Mouse (Mus musculus): ENCODE data around the gene Sgf29.
"Not testable (repeated sequence)": the region's sequence is repeated elsewhere in the genome, so short reads cannot be mapped to it uniquely, and the experiment has no call there.

Gene Sgf29

GRCm38 (mm10) chr7:126679683-126680082, 30.6 kb downstream of the Sgf29 start:
- DNase-seq (ENCODE audit: low spot score in 2 of 2): no peak

DNA sequence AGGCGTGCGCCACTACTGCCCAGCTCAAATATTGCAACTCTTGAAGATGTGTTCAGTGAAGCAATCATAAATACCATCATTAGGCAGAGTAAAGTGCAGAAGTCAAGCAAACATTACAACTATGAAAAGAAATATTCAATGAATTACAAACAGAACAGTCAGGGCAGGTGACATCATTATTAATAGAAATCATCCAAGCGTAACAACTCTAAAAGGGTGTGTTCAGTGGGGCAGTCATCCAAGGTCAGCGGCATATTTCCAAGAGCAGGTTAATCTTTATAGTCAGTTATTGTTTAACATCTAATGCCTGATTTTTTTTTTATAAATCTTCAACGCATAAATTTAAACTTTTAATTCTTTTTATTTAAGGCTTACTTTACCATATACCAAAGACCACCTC, 32.1 kb downstream of the Sgf29 start:
- DNase-seq (ENCODE audit: low spot score in 2 of 2): no peak

- DNase-seq (ENCODE audit: low spot score in 2 of 2): not testable (repeated sequence)
Measured at GRCm38 (mm10) chr7:126688156-126688555, 39.0 kb downstream of the Sgf29 start.

GRCm38 (mm10) chr7:126689021-126689420, 39.9 kb downstream of the Sgf29 start:
- DNase-seq (ENCODE audit: low spot score in 2 of 2): no peak

GRCm38 (mm10) chr7:126690737-126691136, 41.6 kb downstream of the Sgf29 start:
- no peak for DNase-seq (ENCODE audit: low spot score in 2 of 2)

GRCm38 (mm10) chr7:126691676-126692075, 42.6 kb downstream of the Sgf29 start:
- DNase-seq (ENCODE audit: low spot score in 2 of 2): no peak

GRCm38 (mm10) chr7:126692426-126692825, 43.3 kb downstream of the Sgf29 start:
- no peak for DNase-seq (ENCODE audit: low spot score in 2 of 2)

DNA sequence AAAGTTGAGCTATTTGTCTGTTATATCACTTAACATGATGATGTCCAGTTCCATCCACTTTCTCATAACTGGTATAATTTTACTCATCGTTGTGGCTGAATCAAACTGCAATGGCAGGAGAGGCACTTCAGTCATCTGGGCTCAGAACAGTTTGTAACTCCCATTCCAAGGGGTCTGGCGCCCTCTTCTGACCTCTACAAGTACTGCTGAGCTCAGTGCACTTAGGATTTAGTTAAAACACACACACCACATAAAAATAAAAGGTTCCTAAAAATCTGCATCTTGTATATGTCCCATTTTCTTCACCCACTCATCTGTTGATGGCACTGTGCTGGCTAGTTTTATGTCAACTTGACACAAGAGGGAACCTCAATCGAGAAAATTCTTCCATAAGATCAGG, 44.1 kb downstream of the Sgf29 start:
- peak; percentile 67 to 74 for DNase-seq (ENCODE audit: low spot score in 2 of 2)

DNA sequence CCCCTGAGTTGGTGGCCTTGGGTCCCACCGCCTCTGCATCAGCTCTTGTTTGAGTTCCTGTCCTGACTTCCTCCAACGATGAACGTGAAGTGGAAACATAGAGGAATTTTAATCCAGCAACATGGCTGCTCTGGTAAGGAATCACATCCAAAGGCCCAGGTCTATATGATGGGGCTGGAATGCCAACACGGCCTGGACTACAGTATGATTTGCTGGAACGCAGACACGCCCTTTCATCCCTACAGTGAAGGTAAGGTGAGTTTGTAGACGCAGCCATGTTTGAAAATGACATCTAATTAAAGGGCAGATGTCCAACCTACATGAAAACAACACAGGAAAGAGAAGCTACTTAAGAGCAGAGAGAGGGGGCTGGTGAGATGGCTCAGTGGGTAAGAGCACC, 44.7 kb downstream of the Sgf29 start:
- DNase-seq (ENCODE audit: low spot score in 2 of 2): no peak

- DNase-seq (ENCODE audit: low spot score in 2 of 2): no peak
Measured at GRCm38 (mm10) chr7:126694441-126695051, 45.4 kb downstream of the Sgf29 start.

DNA sequence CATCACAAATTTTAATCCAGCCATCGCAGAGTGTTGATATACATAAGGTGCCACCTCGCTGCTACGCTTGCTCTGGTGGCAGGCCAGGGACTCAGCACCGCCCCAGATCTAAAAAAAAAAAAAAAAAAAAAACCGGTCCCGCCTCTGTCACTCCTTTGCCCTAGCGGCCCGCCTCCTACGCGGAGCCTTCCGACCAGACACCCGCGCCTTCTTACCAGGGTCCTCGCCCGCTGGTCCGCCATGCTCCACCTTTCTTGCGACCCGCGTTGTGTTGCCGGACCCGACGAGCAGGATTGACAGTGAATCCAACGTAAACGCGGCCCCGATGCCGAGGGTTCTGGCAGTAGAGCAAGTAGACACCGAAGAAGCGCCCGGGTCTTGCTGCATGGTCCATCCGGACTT, 46.1 kb downstream of the Sgf29 start, which contains the start of gene Bola2:
Gene Bola2 (plus strand): TSS at position 192 of the 402 bp plus-strand sequence.
- DNase-seq (ENCODE audit: low spot score in 2 of 2): no peak

DNA sequence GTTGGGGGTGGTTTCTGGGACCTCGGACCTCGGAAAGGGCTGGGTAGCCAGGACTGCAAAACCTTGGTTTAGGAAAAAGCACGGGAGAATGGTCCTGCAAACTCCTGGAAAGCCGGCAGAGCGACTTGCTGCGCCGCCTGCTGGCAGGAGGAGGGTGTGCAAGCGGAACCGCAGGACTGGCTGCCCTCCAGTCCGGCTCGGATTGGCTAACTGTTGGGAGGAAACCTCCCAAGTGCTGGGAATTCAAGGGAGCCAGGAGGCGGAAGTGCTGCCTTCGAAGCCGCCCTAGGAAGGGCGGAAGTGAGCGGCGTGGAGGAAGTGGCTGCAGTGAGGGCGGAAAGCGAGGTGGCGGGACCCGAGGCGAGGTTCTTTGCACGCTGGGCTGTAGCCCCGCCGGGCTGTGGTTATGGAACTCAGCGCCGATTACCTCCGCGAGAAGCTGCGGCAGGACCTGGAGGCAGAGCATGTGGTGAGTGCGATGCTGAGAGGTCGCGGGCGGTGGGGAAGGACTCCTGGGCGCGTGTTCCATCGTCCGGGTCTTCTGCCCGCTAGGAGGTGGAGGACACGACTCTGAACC, 46.6 kb downstream of the Sgf29 start, which contains the start of gene Slx1b:
Gene Slx1b (minus strand): TSS at position 154 of the 577 bp plus-strand sequence.
- DNase-seq (ENCODE audit: low spot score in 2 of 2): peak; percentile 84 to 90

GRCm38 (mm10) chr7:126696303-126696702, 47.2 kb downstream of the Sgf29 start:
- DNase-seq (ENCODE audit: low spot score in 2 of 2): no peak

DNA sequence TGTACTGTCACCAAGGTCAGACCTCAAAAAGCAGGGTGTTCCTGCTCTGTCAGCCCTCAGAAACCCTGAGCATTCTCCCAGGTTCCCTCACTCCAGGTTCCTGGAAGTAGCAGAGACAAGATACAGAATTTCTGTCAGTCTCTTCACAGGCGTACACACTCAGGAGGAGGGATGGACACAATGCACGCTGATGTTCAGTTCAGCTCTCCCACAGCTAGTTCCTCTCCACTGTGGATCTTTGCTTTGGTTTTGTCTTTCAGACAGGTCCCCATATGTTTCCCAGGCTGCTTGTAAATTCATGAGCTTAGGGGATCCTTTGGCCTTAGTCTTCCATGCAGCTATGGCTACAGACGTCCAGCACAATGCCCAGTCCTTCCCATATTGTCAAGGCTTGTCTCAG, 47.8 kb downstream of the Sgf29 start:
- DNase-seq (ENCODE audit: low spot score in 2 of 2): no peak

DNA sequence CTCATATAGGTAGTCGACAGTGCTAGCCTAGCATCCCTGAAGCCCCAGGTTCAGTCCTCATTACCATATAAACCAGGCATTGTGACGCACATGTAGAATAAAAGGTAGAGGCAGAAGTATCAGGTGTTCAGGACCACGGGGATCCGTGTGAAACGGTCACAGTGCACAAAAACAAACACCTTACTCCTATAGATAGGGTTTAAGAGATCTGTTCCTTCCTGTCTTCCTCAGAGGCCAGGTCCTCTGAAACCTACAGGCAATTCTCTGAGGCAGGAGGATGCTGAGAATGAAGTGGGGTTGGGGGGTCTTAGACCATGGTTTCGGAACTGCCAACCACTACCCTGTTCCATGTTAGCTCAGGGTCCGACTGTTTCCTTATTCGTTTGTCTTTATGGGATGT, 48.7 kb downstream of the Sgf29 start:
- DNase-seq (ENCODE audit: low spot score in 2 of 2): no peak

DNA sequence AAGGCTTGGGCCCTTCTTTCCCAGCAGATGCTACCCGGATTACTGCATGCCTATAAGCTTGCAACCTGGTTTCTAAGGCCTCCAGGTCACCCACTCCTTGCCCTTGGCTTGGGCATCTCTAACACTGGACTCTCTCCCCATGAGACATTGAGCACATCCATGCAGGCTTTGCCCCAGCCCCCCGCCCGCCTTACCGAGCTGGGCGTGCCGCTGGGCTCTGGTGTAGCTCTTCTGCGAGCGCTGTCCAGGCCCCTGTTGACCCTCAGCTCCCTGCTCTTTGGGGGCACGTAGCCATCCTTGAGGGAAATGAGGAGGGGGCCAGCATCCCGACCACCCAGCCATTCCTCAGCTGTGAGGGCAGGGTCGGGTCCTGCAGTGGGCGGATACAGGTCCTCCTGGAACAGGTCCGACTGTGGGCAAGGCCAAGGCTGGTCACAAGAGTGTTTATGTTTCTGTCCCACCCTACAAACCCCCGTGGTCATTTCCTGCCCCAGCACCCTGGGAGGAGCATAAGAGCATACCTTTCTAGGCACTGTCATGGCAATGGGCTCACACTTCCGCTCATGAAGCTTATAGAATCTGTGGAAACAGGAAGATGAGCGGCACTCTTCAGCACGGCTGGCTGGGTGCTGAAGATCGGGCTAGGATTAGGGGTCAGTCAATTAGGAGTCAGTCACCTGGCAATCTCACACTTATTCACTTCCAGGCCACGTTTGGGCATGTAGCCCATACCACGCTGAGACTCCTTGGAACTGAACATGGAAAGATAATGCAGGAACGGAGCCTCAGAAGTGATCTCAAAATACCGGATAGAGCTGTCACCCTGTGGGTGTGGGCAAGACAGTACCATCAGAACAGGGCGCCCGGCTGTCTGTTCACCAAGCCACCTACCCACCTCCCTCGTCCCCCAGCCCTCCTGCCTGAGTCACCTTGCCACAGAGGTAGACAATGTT, 51.2 kb downstream of the Sgf29 start:
- no peak for DNase-seq (ENCODE audit: low spot score in 2 of 2)

DNA sequence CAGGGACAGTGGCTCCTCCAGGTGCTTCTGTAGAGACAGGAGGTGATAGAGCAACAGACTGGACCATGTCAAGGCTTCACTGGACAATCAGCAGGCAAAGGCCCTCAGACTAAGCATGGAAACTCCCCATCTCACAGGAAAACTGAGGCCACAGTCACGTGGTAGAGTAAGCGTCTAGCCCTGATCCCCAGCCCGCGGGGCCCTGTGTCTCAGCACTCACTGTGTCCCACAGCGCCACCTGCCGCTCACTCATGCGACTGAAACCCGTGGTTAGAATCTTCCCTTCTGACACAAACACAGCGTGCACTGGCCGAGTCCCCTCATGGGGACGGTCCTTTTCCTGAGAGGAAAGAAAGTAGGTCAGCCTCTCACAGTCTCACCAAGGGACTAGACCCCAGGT, 52.0 kb downstream of the Sgf29 start:
- DNase-seq (ENCODE audit: low spot score in 2 of 2): peak; percentile 93 to 94

DNA sequence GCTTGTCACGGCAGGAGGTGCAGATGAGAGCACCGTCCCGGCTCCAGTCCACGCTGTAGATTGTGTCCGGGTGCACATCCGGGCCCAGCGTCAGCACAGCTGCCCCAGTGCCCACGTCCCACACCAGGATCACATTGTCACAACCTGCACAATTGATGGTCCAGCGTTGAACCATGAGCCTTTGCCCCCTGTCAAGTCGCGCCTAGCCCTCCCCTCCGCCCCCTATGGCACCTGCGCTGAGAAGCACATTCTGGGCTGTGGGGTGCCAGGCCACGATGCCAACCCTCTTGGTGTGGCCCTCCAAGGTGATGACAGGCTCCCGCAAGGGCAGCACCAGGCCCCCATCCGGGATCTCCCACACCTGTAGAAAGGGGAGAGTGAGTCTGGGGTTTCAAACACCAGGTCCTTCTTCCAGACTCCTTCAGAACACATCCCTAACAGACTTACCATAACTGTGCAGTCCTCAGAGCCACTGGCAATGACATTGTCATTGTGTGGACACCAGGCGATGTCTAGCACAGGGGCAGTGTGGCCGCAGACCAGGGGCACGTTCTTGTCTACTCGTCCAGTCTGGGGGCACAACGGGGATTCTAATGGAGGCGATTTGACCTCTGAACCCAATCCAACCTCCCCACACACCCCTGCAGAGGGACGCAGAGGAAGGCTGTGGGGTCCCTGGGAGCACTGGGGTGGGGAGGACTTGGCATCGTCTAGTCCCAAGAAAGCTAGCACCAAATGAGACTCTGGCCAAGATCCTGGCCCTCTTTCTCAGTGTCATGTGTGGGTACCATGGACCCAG, 52.6 kb downstream of the Sgf29 start:
- no peak for DNase-seq (ENCODE audit: low spot score in 2 of 2)

DNA sequence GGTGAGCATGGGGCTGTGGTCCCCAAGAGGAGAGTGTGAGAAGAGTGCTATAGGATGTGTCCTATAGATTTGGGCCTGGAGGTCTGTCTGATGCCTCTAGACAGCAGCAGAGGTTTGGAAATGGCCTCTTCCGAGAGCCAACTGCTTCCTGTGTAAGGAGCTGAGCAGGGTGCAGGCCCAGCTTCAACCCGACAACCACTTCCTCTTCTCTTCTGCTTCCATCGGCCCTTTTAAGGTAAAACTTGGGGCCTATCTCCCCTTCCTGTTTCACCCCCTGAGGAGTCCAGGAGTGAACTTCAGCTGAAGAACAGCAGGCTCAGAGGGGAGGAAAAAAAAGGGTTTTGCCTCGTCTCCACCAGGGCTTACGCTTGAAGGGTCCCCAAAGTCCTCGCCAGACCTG, 53.2 kb downstream of the Sgf29 start:
- no peak for DNase-seq (ENCODE audit: low spot score in 2 of 2)

- no peak for DNase-seq (ENCODE audit: low spot score in 2 of 2)
Measured at GRCm38 (mm10) chr7:126702861-126703756, 54.0 kb downstream of the Sgf29 start.

- DNase-seq (ENCODE audit: low spot score in 2 of 2): no peak
Measured at GRCm38 (mm10) chr7:126703757-126704077, 54.6 kb downstream of the Sgf29 start.
